Mouse (Mus musculus): ENCODE data around the gene Prkci. TPM values are rescaled to one million over a fixed set of nuclear protein-coding genes. Genes with fewer than 3 reads are reported as not detected.

Prkci gene
- total RNA-seq, 2 experiments from 2014 or later: 58.0 to 59.9 TPM

DNA sequence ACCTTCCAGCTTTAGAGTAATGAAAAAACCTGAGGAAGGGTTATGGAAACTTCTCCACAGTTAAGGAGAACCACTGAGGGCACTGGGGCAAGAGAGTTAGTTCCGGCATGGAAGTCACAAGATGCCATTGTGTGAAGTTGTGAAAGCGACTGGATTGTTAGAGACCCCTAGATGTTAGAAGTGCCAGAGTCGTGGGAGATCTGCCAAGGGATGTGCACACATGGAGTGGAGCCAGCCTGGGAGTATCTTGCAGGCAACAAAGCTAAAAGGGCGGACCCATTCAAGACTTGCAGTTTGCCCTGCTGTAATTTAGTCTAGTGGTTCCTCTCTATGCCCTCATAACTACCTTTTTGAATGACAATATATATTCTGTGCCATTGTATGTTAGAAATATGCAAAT, 25.1 kb downstream of the Prkci start:
- TF ChIP-seq CTCF (IDR thresholded peaks at IDR 0.05): no peak
- no peak overlapping the region for H3K27ac ChIP-seq
- intact Hi-C loops (cut with DNase I): no loop called here
- no peak overlapping the region for H3K4me3 ChIP-seq
- no peak for DNase-seq (ENCODE audit: extremely low spot score in 1 of 2, low spot score in 2 of 2)

DNA sequence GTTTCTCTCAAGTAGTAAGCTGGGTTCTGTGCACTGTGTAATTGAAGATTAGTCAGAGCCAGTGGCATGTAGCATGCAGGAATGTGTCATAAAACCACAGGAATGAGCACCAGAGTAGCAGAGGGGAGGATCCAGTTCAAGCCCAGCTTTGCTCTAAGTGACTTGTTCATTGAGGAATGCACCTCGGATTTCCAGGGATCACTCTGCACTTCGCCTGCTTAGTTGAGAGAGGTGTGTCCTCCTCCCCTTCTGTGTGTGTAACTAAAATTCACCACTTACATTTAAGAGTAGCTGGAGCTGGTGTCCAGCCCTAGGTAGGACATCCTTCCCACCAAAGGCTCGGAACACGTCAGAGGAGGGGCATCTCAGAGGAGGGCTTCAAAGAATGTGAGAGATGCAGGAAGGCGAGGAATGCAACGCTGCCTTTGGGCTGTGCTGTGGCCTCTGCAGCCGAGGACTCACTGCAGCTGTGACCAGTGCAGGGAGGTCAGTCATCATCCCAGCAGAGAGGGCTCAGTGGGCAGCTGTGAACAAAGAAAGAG, 27.4 kb downstream of the Prkci start:
- no peak overlapping the region for H3K27ac ChIP-seq
- H3K4me3 ChIP-seq: no peak overlapping the region
- intact Hi-C loops (cut with DNase I): no loop called here
- DNase-seq (ENCODE audit: extremely low spot score in 1 of 2, low spot score in 2 of 2): no peak
- no peak for TF ChIP-seq CTCF (IDR thresholded peaks at IDR 0.05)

DNA sequence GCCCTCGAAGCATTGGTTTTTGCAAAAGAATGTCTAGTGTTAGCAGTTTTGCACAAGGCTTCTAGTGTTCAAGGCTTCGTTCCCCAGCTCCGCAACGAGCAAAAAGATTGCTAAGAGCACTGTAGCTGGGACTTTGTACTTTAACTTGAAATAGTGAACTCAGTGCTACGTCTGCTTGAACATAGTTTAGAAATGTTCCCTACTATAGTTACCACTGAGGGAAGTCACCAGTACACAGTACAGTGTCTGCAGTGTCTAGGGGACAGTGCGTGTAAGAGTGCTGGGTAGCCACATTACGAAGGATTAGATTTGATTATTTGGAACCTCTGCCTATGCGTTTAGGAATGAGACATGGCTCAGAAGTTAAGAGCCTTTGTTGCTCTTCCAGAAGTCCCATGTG, 32.2 kb downstream of the Prkci start:
- Histone ChIP-seq H3K27ac (no peak overlapping the region), H3K4me3 (no peak overlapping the region)
- DNase-seq (ENCODE audit: extremely low spot score in 1 of 2, low spot score in 2 of 2): no peak
- TF ChIP-seq CTCF (IDR thresholded peaks at IDR 0.05): no peak
- intact Hi-C loops (cut with DNase I): no loop called here

DNA sequence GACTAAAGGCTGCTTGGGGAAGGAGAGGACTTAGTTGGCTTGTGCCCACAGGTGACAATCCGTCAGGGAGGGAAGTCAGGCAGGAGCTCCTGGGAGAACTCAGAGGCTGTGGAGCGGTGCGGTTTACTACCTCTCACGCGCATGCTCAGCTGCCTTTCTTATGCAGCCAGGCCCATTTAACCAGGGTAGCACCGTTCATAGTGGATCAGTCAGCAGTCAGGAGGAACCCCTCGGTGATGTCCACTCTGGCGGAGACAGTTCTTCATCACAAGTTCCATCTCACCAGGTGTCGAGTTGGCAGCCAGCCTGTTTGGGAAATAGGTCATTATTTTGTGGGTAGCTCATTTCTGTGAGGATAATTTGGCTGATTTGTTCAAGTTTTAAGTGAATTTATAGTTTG, 36.1 kb downstream of the Prkci start:
- TF ChIP-seq CTCF (IDR thresholded peaks at IDR 0.05): no peak
- DNase-seq (ENCODE audit: extremely low spot score in 1 of 2, low spot score in 2 of 2): no peak
- Histone ChIP-seq H3K27ac (no peak overlapping the region), H3K4me3 (no peak overlapping the region)
- intact Hi-C loops (cut with DNase I): no loop called here

DNA sequence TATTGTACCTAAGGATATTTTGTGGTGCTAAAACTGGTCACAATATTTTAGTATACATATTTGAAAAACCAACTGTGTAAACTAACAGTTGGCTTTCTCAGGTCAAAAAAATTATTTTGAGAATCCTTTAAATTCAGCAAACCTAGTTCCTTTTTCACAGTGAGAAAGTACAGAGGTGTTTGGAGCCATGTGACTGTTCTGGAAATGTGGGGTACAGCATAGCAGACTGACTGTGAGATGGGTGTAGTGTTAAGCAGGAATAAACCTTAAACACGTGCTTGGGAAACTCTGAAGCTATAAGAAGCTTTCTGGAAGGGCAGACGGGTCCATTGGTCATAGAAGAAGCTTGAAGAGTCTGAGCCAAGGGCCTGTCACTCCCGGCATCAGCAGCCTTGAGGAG, 38.1 kb downstream of the Prkci start:
- no peak for DNase-seq (ENCODE audit: extremely low spot score in 1 of 2, low spot score in 2 of 2)
- Histone ChIP-seq H3K27ac (no peak overlapping the region), H3K4me3 (no peak overlapping the region)
- intact Hi-C loops (cut with DNase I): no loop called here
- TF ChIP-seq CTCF (IDR thresholded peaks at IDR 0.05): no peak

DNA sequence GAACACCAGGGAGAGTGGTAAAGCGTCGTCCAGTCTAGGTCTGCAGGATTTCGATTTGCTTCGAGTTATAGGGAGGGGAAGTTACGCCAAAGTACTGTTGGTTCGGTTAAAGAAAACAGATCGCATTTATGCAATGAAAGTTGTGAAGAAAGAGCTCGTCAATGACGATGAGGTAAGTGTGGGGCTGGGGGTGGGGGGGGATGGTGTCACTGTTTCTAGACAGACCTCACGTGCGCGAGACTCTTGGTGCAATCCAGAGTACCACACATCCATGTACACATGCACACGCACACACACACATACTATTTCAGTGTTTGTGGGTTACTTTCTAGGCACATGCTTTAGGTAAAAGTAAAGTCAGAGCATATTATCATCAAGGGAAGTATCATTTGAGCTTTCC, 42.3 kb downstream of the Prkci start:
- DNase-seq (ENCODE audit: extremely low spot score in 1 of 2, low spot score in 2 of 2): no peak
- intact Hi-C loops (cut with DNase I): no loop called here
- H3K4me3 ChIP-seq: no peak overlapping the region
- H3K27ac ChIP-seq: no peak overlapping the region
- TF ChIP-seq CTCF (IDR thresholded peaks at IDR 0.05): no peak

DNA sequence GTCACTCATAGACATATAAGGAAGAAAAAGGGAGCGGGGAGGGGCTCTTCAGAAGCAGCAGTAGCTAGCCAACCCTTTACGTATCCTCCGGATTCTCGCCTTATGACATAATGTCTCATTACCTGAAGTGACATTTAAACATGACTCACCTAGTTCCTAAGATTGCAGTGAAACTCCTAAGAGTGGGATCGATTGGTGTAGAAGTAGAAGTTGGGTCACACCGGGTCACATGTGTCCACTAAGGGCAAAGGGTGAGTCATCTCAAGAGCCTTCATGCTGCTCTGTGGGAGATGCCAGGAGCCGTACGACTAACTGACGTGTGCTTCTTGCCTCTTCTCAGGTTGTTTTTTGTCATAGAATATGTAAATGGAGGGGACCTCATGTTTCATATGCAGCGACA, 43.1 kb downstream of the Prkci start:
- TF ChIP-seq CTCF (IDR thresholded peaks at IDR 0.05): no peak
- H3K4me3 ChIP-seq: no peak overlapping the region
- DNase-seq (ENCODE audit: extremely low spot score in 1 of 2, low spot score in 2 of 2): no peak
- intact Hi-C loops (cut with DNase I): no loop called here
- no peak overlapping the region for H3K27ac ChIP-seq

DNA sequence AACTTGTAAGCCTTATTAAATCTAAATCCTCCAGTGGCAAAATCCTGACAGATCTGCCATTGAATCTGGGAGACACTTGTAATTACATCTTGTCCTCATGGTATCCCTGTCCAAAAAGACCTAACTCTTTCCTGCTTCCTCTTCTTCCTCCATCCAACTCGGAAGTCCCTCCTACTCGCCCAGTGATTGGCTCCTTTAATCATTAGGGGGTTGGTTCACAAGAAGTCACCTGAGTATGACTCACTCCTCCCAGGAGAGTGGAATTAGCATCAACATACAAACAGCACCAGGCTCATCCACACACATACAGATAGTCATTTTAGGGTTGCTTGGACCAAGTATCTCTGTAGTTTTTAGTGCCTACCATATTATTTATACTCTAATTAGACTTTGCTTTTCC, 47.4 kb downstream of the Prkci start:
- intact Hi-C loops (cut with DNase I): no loop called here
- TF ChIP-seq CTCF (IDR thresholded peaks at IDR 0.05): no peak
- H3K4me3 ChIP-seq: no peak overlapping the region
- no peak overlapping the region for H3K27ac ChIP-seq
- DNase-seq (ENCODE audit: extremely low spot score in 1 of 2, low spot score in 2 of 2): no peak

DNA sequence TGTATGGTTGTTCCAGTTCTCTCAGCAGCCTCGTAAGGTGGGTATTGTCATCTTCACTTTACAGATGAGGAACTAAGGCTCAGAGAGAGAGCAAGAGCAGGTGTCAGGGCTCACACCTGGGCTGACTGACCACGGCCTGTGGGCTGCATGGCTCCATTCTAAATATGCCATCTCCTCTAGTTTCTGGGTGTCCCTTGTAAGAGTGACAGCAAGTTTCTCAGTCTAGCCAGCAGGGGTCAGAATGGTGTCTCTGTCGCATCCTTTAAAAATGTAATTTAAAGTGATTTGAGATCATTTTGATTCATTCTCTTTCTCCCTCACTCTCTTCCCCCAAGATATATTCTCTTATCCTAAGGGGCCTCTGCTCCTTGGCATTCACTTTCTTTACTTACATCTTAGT, 51.7 kb downstream of the Prkci start:
- no peak overlapping the region for H3K27ac ChIP-seq
- H3K4me3 ChIP-seq: no peak overlapping the region
- intact Hi-C loops (cut with DNase I): no loop called here
- TF ChIP-seq CTCF (IDR thresholded peaks at IDR 0.05): peak; percentile 58
- no peak for DNase-seq (ENCODE audit: extremely low spot score in 1 of 2, low spot score in 2 of 2)

DNA sequence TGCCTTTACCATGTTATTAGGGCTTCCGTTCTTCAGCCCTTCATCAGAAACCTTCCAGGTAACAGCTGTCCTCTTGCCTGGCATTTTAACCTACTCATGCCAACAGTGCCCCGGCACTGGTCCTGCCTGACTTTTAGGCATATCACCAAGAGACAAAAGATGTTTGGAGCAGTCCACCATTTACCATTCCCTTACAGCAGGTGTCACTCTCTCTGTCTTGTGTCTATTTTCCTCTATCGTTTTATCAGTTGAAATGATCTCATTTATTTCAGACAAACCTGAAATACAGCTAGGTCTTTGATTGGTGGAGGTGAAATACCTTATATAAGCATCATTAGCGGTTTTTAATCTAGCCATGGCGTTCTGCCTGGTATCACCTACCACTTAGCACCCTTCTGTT, 53.5 kb downstream of the Prkci start:
- intact Hi-C loops (cut with DNase I): no loop called here
- TF ChIP-seq CTCF (IDR thresholded peaks at IDR 0.05): peak; percentile 11; the same call in 1 of the 2 replicates

DNA sequence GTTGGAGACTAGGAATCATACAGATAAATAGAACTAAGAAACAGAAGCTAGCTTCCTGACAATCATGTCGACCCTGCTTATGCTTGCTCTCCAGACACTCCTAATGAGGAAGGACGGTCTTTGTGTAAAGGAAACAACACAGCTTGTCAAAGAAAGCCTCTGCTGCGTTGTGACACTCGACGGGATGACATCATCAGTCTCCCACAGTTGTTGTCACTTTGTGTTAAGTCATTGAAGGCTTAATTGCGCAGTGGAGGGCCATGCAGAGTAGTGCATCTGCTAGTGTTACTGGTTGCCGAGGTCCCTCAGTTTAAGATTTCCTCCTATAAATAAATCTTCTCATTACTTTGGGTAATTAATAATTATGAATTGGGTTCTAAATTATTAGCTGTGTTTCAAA, 54.8 kb downstream of the Prkci start:
- no peak overlapping the region for H3K27ac ChIP-seq

More for the DNA sequence above, 53.5 kb downstream of the Prkci start:
- Histone ChIP-seq H3K27ac (no peak overlapping the region), H3K4me3 (no peak overlapping the region)
- no peak for DNase-seq (ENCODE audit: extremely low spot score in 1 of 2, low spot score in 2 of 2)

DNA sequence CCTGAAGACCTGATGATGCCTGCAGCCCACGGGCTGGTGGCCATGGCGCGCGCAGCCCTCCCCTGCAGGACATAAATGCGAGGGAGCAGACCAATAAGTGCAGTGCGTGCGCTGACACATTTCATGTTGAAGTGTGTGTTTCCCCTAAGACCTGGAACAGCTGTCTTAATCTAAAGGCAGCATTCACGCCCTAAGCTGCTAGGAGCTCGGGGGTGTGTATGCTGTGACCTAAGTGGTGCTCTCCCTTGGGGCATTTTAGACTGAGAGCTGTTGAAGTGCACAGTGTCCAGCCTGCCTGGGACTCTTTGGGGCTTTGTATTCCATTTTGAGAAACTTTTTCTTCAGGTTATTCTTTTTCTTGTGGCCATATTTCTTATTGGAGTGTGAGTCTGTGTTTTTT, 56.2 kb downstream of the Prkci start:
- no peak for TF ChIP-seq CTCF (IDR thresholded peaks at IDR 0.05)
- DNase-seq (ENCODE audit: extremely low spot score in 1 of 2, low spot score in 2 of 2): no peak
- H3K4me3 ChIP-seq: no peak overlapping the region
- intact Hi-C loops (cut with DNase I): no loop called here
- no peak overlapping the region for H3K27ac ChIP-seq

More for the DNA sequence above, 54.8 kb downstream of the Prkci start:
- intact Hi-C loops (cut with DNase I): no loop called here
- no peak for TF ChIP-seq CTCF (IDR thresholded peaks at IDR 0.05)
- no peak for DNase-seq (ENCODE audit: extremely low spot score in 1 of 2, low spot score in 2 of 2)
- H3K4me3 ChIP-seq: no peak overlapping the region

DNA sequence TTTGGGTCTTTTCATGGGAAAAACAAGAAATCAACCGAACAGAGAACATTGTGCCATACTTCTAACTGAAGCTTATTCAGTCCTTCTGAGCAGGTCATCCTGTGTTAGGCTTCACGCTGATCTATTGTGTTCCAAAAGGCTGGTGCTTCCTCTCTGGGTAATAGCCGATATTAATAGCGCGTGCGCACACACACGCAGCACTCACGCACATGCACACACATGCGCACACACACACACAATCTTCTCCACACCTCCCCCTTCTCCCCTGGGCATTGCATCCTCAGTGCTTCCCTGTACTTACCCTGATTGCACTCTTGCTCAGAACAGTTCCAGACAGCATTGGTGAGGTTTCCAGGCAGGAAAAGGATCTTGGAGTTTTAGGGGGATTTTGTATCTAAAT, 57.6 kb downstream of the Prkci start:
- DNase-seq (ENCODE audit: extremely low spot score in 1 of 2, low spot score in 2 of 2): no peak
- TF ChIP-seq CTCF (IDR thresholded peaks at IDR 0.05): no peak
- intact Hi-C loops (cut with DNase I): no loop called here
- Histone ChIP-seq H3K27ac (no peak overlapping the region), H3K4me3 (no peak overlapping the region)
